Mouse (Mus musculus) frontal cortex, adult 2 months (tissue): ENCODE data around the gene Arap1. TPM values are rescaled to one million over a fixed set of nuclear protein-coding genes. Genes with fewer than 3 reads are reported as not detected.
A peak's percentile ranks its signal among the peaks of the same experiment; 100 is the strongest.

Experiments
- DNase-seq, 2 experiments: peaks; one replicate each; pipeline ENCODE4 v3.0.0; 2022; ENCODE audit warnings: low spot score in 1 of 2; ENCODE audit errors: extremely low spot score in 1 of 2
- polyA plus RNA-seq: library from polyadenylated mRNA; depleted of rRNA; stranded (reverse); fragments of >200 nt; gene quantifications from 2 replicates; pipeline ENCODE4 v1.2.3, GENCODE M21; 2012; rRNA removed

The Arap1 gene
- polyA plus RNA-seq = 19.5 and 20.2 TPM in 2 replicates

GRCm38 (mm10) chr7:101347767-101348270 is at the start of gene Arap1:
Gene Arap1 (plus strand): TSS chr7:101348067.
- DNase-seq = peak in 1 of 2 experiments; percentile 20

- no peak for DNase-seq
Observed at GRCm38 (mm10) chr7:101298375-101298774, 49.5 kb upstream of the Arap1 start.

- DNase-seq = peak in 1 of 2 experiments; percentile 48
Observed at GRCm38 (mm10) chr7:101301361-101301880, 46.4 kb upstream of the Arap1 start.

GRCm38 (mm10) chr7:101301881-101302456 is 45.9 kb upstream of the Arap1 start, which contains the start of gene Atg16l2:
Gene Atg16l2 (minus strand): TSS chr7:101302251.
- DNase-seq = peak; percentile 88 to 93

GRCm38 (mm10) chr7:101302691-101303090 is 45.2 kb upstream of the Arap1 start:
- no peak for DNase-seq

- no peak for DNase-seq
Observed at GRCm38 (mm10) chr7:101306841-101307240, 41.0 kb upstream of the Arap1 start.

GRCm38 (mm10) chr7:101309985-101310326 is 37.9 kb upstream of the Arap1 start:
- DNase-seq = no peak

GRCm38 (mm10) chr7:101310327-101311028 is 37.4 kb upstream of the Arap1 start:
- DNase-seq = peak; percentile 96 to 99

GRCm38 (mm10) chr7:101311061-101311460 is 36.8 kb upstream of the Arap1 start:
- DNase-seq = no peak

GRCm38 (mm10) chr7:101313033-101313432 is 34.8 kb upstream of the Arap1 start:
- no peak for DNase-seq

- peak; percentile 79 to 81 for DNase-seq
Observed at GRCm38 (mm10) chr7:101314396-101314795, 33.5 kb upstream of the Arap1 start.

GRCm38 (mm10) chr7:101315699-101316098 is 32.2 kb upstream of the Arap1 start:
- no peak for DNase-seq

- DNase-seq = no peak
Observed at GRCm38 (mm10) chr7:101316591-101317001, 31.3 kb upstream of the Arap1 start.

GRCm38 (mm10) chr7:101317014-101317413 is 30.9 kb upstream of the Arap1 start, which contains the start of gene Stard10:
Gene Stard10 (plus strand): TSS chr7:101317086.
- peak in 1 of 2 experiments; percentile 27 for DNase-seq

- DNase-seq = no peak
Observed at GRCm38 (mm10) chr7:101318848-101319247, 29.0 kb upstream of the Arap1 start.

GRCm38 (mm10) chr7:101319796-101320195 is 28.1 kb upstream of the Arap1 start:
- DNase-seq = no peak

GRCm38 (mm10) chr7:101320399-101321217 is 27.3 kb upstream of the Arap1 start:
- DNase-seq = peak in 1 of 2 experiments; percentile 28

- no peak for DNase-seq
Observed at GRCm38 (mm10) chr7:101321218-101321827, 26.5 kb upstream of the Arap1 start.

GRCm38 (mm10) chr7:101323141-101323594 is 24.7 kb upstream of the Arap1 start:
- DNase-seq = no peak
